Mouse (Mus musculus) CD4-positive naive resting alpha-beta T cell, adult 76 days (primary cell): ENCODE data around the gene Ap5m1. TPM values are rescaled to one million over a fixed set of nuclear protein-coding genes. Genes with fewer than 3 reads are reported as not detected.

Experiments
- total RNA-seq: library from RNA; stranded (reverse); gene quantifications from one replicate; pipeline ENCODE4 v1.2.4, GENCODE M21; 2023

Ap5m1 gene
- 30.8 TPM for total RNA-seq

DNA sequence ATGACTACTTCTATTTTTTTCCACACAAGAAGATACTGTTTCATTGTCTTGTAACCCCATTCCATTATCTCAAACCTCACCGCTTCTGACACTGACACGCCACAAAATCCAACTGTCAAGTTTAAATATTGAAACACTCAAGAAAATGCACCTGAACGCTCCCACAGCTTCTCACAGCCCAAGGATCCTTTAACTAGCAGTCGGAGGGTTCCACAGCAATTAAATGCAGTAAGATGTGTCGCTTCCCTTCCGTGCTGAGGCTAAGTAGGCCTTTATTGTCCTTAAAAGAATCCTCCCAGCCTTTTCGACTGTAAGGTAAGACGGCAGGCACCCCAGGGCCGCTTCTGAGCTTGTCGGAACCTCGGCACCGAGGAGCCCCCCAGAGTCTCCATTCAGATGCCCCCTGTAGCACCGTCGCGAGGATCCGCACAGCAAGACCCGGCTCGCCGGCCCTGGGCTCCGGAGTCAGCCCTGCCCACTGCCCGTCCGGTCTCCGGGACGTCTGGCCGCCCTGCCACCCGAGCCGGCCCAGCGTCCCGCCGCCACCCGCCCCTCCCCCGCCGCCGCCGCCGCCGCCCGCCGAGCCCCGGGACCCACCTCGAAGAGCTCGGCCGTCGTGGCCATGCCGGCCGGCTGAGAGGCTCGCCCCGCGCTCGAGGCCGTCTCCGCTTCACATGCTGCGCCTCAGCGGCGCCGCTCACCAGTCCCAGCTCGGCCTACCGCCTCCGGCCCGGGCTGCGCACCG lies at the start of gene Ap5m1:
TSS of gene Ap5m1 (plus strand) at position 569 of the 745 bp plus-strand sequence.

DNA sequence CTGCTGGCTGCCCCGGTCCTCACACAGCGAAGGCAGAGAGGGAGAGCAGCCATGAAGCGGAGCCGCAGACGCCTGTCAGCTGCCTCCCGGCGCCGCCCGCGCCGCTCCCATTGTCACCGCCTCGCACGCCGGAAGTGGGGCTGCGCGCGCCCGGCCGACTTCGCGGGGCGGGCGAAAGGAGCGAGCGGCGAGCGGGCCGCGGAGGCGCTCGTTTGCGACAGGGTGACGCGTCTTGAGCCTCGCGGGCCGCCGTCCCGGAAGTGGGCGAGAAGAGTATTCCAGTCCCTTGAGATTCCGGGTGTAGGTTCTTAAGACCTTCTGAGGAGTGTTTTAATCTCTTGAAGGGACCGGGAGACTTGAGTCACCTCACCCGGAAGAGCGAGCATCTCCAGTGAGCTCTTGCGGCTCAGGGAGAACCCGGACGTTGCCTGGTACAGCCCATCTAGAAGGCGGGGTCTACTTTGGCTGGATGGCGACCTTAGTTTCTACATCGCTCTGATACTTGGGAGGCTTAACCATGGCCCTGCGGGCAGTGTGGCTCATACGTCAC lies 452 bp downstream of the Ap5m1 start, which contains the start of gene Exoc5:
TSS of gene Exoc5 (minus strand) at position 380 of the 550 bp plus-strand sequence.

Other genes with a start within 250 kb of the Ap5m1 start
- 64.9 TPM for gene Exoc5, start 556 bp downstream of the Ap5m1 start, total RNA-seq
- 64.4 TPM for gene Naa30, start 106.1 kb downstream of the Ap5m1 start, total RNA-seq
- not detected for gene ccdc198, start 179.4 kb downstream of the Ap5m1 start, total RNA-seq